Mouse (Mus musculus): Measurements from ENCODE around the gene Sit1.

Gene Sit1

GRCm38 (mm10) chr4:43499407-43500333 lies 16.1 kb upstream of the Sit1 start, which contains the start of gene Arhgef39:
TSS of gene Arhgef39 (minus strand) at chr4:43499695.
- DNase-seq (ENCODE audit: low read depth, low spot score), result peak; percentile 89

DNA sequence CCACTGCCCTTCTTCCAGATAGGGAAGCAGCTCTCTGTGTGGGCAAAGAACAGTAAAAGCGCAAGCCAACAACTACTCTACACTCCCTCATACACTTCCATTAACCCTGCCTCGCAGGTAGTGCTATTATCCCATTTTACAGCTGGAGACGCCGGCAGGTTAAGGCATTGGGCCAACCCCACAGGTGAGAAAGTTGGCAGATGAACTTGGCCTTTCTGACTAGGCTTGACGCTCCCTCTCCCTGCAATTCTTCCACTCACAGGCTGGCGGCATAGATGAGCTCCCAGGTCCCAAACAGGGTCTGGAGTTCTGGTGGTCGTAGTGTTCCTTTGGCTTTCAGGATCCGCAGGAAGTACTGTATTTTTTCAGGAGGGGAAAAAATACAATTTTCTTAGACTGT lies 15.4 kb upstream of the Sit1 start:
- DNase-seq (ENCODE audit: low read depth, low spot score), result peak; percentile 89

- DNase-seq (ENCODE audit: low read depth, low spot score), result no peak
These were observed 14.4 kb upstream of the Sit1 start for GRCm38 (mm10) chr4:43497946-43498345.

- DNase-seq (ENCODE audit: low read depth, low spot score), result no peak
These were observed 13.9 kb upstream of the Sit1 start for GRCm38 (mm10) chr4:43497405-43497804.

DNA sequence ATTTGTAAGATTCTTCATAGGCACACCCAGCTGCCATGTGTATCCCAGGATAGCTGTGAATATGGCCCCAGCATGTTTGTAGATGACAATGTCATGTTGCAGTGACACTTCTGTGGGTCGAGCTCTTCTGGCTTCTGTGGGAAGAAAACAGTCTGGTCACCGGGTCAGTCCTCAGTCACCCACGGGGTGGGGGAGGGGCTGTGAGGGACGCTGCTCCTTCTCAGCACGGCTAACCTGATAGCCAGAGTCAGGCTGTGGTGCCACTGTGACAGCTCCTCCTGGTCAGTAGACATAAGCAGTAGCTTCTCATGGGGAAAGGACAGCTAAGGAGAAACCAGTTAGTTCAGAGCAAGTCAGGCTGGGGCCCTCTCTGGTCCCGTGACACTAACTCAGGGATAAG lies 13.1 kb upstream of the Sit1 start:
- DNase-seq (ENCODE audit: low read depth, low spot score), result no peak

GRCm38 (mm10) chr4:43493846-43494240 lies 10.3 kb upstream of the Sit1 start:
- no peak for DNase-seq (ENCODE audit: low read depth, low spot score)

GRCm38 (mm10) chr4:43493186-43493845 lies 9.8 kb upstream of the Sit1 start:
- peak; percentile 93 for DNase-seq (ENCODE audit: low read depth, low spot score)

DNA sequence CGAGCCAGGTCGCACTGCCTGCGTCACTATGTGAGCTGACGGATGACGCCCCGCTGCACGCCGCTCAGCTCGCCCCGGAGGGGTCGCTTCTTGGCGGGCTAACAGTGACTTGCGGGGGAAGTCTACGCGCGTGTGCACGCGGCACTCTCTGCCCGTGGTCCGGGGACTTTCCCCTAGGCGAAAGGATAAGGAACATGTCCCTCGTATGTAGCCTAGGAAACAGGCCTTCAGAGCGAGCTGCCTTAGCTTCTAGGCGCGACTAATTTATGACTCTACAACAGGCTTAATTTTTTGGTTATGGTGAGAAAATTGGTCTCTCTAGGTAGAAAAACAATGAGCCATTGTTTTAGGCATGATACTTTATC lies 9.3 kb upstream of the Sit1 start, which contains the start of gene Ccdc107:
Gene Ccdc107, plus strand, starts transcription at position 80 of the 365 bp plus-strand sequence.
- peak; percentile 98 for DNase-seq (ENCODE audit: low read depth, low spot score)

DNA sequence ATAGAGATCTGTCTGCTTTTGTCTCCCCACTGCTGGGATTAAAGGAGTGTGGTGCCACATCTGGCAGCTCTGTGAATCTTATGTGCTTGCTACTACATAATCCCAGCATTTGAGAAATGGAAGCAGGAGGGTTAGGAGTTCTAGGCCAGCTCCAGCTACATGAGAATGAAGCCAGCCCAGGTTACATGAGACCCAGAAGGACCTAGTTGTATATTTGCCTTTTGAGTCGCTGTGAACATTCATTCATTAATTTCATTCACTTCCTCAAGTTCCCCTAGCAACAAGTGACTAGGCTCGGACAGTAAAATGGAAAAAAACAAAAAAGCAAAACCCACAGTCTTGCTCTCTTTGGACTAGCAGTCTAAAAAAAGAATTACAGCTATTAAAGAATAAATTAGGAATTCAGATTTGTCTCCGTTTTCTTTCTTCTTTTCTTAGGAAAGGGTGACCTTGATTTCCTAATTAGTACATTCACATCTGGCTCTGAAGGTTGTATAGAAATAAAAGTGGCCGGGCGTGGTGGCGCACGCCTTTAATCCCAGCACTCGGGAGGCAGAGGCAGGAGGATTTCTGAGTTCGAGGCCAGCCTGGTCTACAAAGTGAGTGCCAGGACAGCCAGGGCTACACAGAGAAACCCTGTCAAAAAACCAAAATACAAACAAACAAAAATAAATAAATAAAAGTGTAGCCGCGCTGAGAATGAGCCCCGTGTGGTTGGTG lies 8.7 kb upstream of the Sit1 start:
- DNase-seq (ENCODE audit: low read depth, low spot score), result peak; percentile 35

DNA sequence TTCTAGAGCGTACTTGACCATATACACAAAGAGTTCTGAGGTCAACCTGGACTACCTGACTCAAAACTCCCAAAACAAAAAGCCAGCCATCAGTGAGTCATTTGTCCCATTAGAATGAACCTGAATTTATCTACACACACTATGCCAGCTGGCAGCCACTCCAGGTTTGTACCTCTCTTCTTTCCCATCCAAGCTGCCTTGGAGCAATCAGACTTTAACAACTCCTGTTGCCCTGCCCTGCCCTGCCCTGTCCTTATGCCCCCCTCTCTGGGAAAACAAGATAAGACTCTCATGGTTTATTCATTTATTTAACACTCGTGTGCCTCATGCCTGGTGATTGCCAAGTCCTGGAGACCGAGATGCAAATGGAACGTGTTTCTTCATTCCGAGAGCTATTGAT lies 7.3 kb upstream of the Sit1 start:
- no peak for DNase-seq (ENCODE audit: low read depth, low spot score)

GRCm38 (mm10) chr4:43489611-43490010 lies 6.1 kb upstream of the Sit1 start:
- DNase-seq (ENCODE audit: low read depth, low spot score), result no peak

- DNase-seq (ENCODE audit: low read depth, low spot score), result peak; percentile 74
These were observed 2.1 kb upstream of the Sit1 start for GRCm38 (mm10) chr4:43485666-43486065.

GRCm38 (mm10) chr4:43482591-43482990 lies 943 bp downstream of the Sit1 start:
- no peak for DNase-seq (ENCODE audit: low read depth, low spot score)

- DNase-seq (ENCODE audit: low read depth, low spot score), result no peak
These were observed 1.6 kb downstream of the Sit1 start for GRCm38 (mm10) chr4:43481894-43482456.

DNA sequence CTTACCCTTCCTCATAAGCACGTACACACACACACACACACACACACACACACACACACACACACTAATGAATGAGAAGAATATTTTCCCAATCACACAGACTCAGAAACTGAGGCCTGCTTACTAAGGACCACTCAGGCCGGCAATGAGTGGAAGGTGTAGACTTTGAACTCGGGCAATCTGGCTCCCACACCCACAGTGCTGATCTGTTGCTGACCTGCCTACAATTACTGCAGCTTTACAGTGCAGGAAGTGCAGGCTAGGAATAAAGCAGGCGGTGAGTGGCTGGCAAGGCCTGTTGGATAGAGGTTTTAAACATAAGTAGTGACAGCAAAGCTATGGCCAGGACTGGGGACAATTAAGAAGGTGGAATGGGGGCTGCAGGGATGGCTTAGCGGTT lies 2.5 kb downstream of the Sit1 start:
- no peak for DNase-seq (ENCODE audit: low read depth, low spot score)

DNA sequence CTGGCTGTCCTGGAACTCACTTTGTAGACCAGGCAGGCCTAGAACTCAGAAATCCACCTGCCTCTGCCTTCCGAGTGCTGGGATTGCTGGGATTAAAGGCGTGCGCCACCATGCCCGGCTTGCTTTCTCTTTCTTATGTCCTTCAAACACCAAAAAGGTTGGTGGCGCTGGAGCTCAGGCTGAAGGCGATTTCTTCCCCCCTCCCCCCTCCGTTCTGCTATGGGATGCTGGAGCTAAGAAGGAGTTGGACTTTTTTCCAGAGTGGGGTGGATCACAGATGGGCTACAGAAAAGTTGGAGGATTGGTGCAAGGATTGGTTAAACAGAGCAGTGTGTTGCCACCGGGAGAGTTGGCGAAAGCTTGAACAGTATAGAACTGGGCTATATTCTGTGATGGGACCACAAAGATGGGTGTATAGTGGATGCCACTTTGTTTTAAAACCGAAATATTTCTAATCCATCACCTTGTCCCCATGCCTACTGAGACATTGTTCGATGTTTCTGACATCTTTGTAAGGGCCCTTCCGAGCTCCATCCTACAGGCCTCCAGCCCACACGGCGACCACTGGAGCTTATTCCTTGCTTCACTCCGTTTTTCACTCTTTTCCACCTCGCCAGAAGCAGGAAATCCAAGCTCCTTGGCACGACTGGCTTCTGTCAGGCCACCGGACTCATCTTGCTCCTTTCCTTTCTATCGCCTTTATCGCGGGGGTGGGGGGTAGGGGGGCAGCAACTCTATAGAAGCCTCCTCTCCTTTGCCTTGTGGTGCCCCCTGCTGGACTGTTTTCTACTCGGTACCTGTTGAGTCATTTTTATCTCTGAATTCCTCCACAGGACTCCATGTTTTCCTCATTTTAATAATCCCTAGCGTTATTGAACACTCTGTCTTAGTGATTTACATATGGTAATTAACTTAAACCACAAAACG lies 4.4 kb downstream of the Sit1 start:
- peak; percentile 78 for DNase-seq (ENCODE audit: low read depth, low spot score)

- DNase-seq (ENCODE audit: low read depth, low spot score), result no peak
These were observed 5.0 kb downstream of the Sit1 start for GRCm38 (mm10) chr4:43478534-43478858.

DNA sequence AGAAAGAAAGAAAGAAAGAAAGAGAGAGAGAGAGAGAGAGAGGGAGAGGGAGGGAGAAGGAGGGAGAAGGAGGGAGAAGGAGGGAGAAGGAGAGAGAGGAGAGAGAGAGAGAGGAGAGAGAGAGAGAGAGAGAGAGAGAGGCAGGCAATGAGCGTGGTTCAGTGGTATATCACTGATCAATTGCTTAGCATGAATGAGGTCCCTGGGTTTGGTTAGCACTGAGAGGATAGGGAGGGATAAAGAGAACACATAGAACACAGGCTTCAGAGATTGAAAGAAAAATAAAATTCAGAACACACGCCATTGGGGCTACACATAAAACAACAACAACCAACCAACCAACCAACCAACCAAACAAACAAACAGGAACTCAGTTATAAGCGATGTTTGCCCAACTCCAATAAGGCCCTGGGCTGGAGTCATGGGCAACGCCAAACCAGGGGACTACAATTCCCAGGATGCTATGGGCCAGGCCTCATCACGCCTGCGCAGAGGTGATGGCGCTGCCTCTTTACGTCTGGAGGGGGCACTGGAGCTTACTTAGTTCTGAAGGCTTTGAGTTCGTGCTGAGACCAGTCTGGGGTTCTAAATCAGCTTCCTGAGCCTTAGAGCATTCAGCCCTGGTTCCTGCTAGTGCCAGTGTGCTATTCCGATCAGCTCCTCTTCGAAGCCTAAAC lies 5.5 kb downstream of the Sit1 start:
- DNase-seq (ENCODE audit: low read depth, low spot score), result peak; percentile 95

GRCm38 (mm10) chr4:43476604-43477003 lies 6.9 kb downstream of the Sit1 start:
- peak; percentile 35 for DNase-seq (ENCODE audit: low read depth, low spot score)

GRCm38 (mm10) chr4:43473636-43474035 lies 9.9 kb downstream of the Sit1 start:
- DNase-seq (ENCODE audit: low read depth, low spot score), result no peak
